Mouse (Mus musculus) c-Kit-positive CD71-positive TER-119-negative erythroid progenitor cells, embryonic 14.5 days (primary cell): ENCODE results near the gene Ins1.

Source experiments
- DNase-seq: peaks from one replicate; pipeline ENCODE4 v3.0.0-alpha.2; 2013; ENCODE audit warnings: low read depth

Gene Ins1

DNA sequence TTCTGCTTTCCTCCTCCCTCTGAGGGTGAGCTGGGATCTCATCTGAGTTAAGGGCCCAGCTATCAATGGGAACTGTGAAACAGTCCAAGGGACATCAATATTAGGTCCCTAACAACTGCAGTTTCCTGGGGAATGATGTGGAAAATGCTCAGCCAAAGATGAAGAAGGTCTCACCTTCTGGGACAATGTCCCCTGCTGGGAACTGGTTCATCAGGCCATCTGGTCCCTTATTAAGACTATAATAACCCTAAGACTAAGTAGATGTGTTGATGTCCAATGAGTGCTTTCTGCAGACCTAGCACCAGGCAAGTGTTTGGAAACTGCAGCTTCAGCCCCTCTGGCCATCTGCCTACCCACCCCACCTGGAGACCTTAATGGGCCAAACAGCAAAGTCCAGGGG is at the start of gene Ins1:
Gene Ins1 (plus strand): TSS at position 301 of the 400 bp plus-strand sequence.
- no peak for DNase-seq
